Mouse (Mus musculus) midbrain, embryonic 14.5 days (tissue): ENCODE data around the gene 1500009L16Rik. TPM values are rescaled to one million over a fixed set of nuclear protein-coding genes. Genes with fewer than 3 reads are reported as not detected.

Experiments
- ATAC-seq: fragments of 200-750 bp; cut with Nextera tagmentation; 2 replicates; pipeline ENCODE4 v1.8.0; 2017; ENCODE audit warnings: moderate number of reproducible peaks, moderate library complexity; ENCODE audit not compliant: low FRiP score, low TSS enrichment
- DNase-seq: peaks from one replicate; pipeline ENCODE4 v3.0.0-alpha.2; 2015
- H3K27ac ChIP-seq: fragments of 300-500 bp; sonication (generic); replicated peaks from 2 replicates; pipeline ENCODE4 v1.5.1; 2014; ENCODE audit warnings: mild to moderate bottlenecking, low read depth, low read length, moderate library complexity
- H3K27me3 ChIP-seq: fragments of 300-500 bp; sonication (generic); 2 replicates; pipeline ENCODE4 v1.6.1; 2014; ENCODE audit warnings: low read length, control low read depth, mixed read lengths; ENCODE audit not compliant: control insufficient read depth, insufficient read depth
- H3K36me3 ChIP-seq: fragments of 300-500 bp; sonication (generic); 2 replicates; pipeline ENCODE4 v1.6.1; 2014; ENCODE audit warnings: low read length, control low read depth; ENCODE audit not compliant: control insufficient read depth, insufficient read depth
- H3K4me1 ChIP-seq: fragments of 300-500 bp; sonication (generic); 2 replicates; pipeline ENCODE4 v1.6.1; 2014; ENCODE audit warnings: mild to moderate bottlenecking, antibody characterized with exemption, low read length, control low read depth; ENCODE audit not compliant: control insufficient read depth, insufficient read depth
- H3K4me2 ChIP-seq: fragments of 300-500 bp; sonication (generic); 2 replicates; pipeline ENCODE4 v1.6.1; 2014; ENCODE audit warnings: mild to moderate bottlenecking, low read length, moderate library complexity
- H3K4me3 ChIP-seq: fragments of 300-500 bp; sonication (generic); replicated peaks from 2 replicates; pipeline ENCODE4 v1.5.1; 2014; ENCODE audit warnings: low read depth, low read length
- H3K9ac ChIP-seq: fragments of 300-500 bp; sonication (generic); replicated peaks from 2 replicates; pipeline ENCODE4 v1.6.1; 2014; ENCODE audit warnings: mild to moderate bottlenecking, low read length, moderate library complexity
- H3K9me3 ChIP-seq: fragments of 300-500 bp; sonication (generic); 2 replicates; pipeline ENCODE4 v1.6.1; 2016; ENCODE audit warnings: low read length, control low read depth, mixed read lengths; ENCODE audit not compliant: control insufficient read depth
- WGBS: fragments of 180-500 bp; shearing (Covaris S2); extraction: QIAGEN DNeasy Blood & Tissue Kit; methylation state at CpG from one replicate; pipeline ENCODE4 v1.1.7; 2014; 5-methylcytosine and 5-hydroxymethylcytosine counted together
- polyA plus RNA-seq: library from polyadenylated mRNA; unstranded; fragments of >200 nt; fragmentation: Nextera tagmentation; extraction: Ambion mirVana; gene quantifications from 2 replicates; pipeline ENCODE4 v1.2.1, GENCODE M21; 2014

1500009L16Rik gene
- polyA plus RNA-seq, 1 experiment from 2014 or later = 65.9 TPM

GRCm38 (mm10) chr10:83744656-83745055 lies 22.0 kb downstream of the 1500009L16Rik start:
- no peak overlapping the region for H3K9ac ChIP-seq
- H3K4me2 ChIP-seq = no peak overlapping the region
- H3K36me3 ChIP-seq = no peaks in the 10 kb centered on the region
- DNase-seq = no peak
- no peaks in the 10 kb centered on the region for H3K4me1 ChIP-seq
- no peaks in the 10 kb centered on the region for H3K27me3 ChIP-seq
- WGBS = 93% methylated on average over 3 of the region's 3 CpGs
- H3K27ac ChIP-seq = no peak overlapping the region
- no peak overlapping the region for H3K4me3 ChIP-seq
- ATAC-seq = no peak
- no peaks in the 10 kb centered on the region; the same call in 1 of the 2 replicates for H3K9me3 ChIP-seq

DNA sequence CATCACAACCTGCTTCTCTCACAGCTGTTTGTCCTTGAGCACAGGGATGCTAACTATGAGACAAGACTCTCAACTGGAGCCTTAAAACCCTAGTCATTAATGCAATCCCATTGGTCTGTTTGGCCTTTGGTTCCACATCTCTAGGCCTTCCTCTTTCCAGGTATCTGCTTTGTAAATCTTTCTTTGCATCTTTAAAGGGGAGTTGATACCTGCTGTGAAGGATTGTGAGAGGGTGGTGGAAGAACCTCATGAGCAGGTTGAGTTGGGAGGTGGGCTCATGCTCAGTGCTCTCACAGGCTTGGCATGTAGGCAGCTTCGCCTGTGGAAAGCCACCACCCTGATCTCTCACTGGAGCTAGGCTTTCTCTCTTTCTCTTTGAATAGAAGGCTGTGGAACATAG lies 30.4 kb downstream of the 1500009L16Rik start:
- H3K4me2 ChIP-seq = no peak overlapping the region
- WGBS = 100% methylated on average over 1 of the region's 1 CpGs
- ATAC-seq (no peak), DNase-seq (no peak)
- H3K27me3 ChIP-seq = no peaks in the 10 kb centered on the region
- no peak overlapping the region for H3K27ac ChIP-seq
- H3K4me3 ChIP-seq = no peak overlapping the region
- H3K36me3 ChIP-seq = no peaks in the 10 kb centered on the region
- H3K9ac ChIP-seq = no peak overlapping the region
- no peaks in the 10 kb centered on the region for H3K4me1 ChIP-seq
- H3K9me3 ChIP-seq = no peaks in the 10 kb centered on the region

DNA sequence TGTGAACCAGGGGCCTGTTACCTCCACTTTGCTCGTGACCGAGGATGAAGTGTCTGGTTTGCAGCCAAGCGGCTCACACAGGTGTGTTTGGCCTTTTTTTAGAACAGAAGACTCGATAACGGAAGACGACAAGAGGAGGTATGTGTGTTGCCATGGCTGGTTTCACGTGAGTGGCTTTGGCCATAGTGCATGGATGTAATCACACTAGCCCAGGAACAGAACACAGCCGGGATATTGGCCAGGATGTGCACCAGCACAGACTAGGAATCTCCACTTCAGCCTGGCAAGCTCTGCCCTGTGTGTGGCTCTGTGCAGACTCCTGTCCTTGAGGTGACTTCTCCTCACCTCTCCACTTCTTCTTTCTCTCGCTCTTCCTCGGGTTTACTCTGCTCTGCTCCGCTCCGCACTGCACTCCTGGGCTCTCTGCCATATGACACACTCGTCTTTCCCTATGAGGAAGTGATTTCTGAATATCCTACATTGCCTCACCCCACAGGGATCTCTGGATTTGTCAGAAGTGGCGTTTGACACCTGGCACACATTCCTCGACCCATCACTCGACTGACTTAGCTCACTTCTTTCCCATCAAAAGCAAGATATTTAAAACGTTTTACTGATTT lies 34.8 kb downstream of the 1500009L16Rik start:
- 89% methylated on average over 17 of the region's 17 CpGs for WGBS

DNA sequence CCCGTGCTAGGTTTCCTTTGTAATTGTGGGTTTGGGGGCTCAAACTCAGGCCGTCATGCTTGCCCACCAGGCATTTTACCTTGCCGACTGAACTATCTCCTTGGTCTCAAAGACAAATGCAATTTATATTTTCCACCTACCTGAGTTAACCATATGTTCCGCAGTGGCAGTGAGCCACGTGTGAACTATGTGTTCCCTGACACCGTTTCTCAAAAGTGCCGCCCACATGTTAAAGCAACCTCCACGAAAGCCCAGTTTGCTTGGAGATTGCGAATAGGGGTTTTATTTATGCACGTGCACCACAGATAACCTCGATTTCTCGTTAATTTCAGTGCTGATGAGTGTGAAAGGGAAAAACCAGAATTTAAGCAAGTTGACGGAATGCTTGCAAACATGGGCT lies 36.1 kb downstream of the 1500009L16Rik start:
- Histone ChIP-seq H3K27ac (no peak overlapping the region), H3K4me1 (no peaks in the 10 kb centered on the region), H3K36me3 (no peaks in the 10 kb centered on the region), H3K9me3 (no peaks in the 10 kb centered on the region), H3K4me2 (no peak overlapping the region), H3K4me3 (no peak overlapping the region), H3K9ac (no peak overlapping the region), H3K27me3 (no peaks in the 10 kb centered on the region)
- 91% methylated on average over 13 of the region's 13 CpGs for WGBS
- ATAC-seq (no peak), DNase-seq (no peak)

More for the DNA sequence above, 34.8 kb downstream of the 1500009L16Rik start:
- H3K4me3 ChIP-seq = no peak overlapping the region
- no peak overlapping the region for H3K27ac ChIP-seq
- no peak overlapping the region for H3K9ac ChIP-seq
- H3K9me3 ChIP-seq = no peaks in the 10 kb centered on the region
- ATAC-seq (no peak), DNase-seq (no peak)
- no peak overlapping the region for H3K4me2 ChIP-seq
- no peaks in the 10 kb centered on the region for H3K27me3 ChIP-seq
- H3K36me3 ChIP-seq = no peaks in the 10 kb centered on the region
- H3K4me1 ChIP-seq = no peaks in the 10 kb centered on the region

DNA sequence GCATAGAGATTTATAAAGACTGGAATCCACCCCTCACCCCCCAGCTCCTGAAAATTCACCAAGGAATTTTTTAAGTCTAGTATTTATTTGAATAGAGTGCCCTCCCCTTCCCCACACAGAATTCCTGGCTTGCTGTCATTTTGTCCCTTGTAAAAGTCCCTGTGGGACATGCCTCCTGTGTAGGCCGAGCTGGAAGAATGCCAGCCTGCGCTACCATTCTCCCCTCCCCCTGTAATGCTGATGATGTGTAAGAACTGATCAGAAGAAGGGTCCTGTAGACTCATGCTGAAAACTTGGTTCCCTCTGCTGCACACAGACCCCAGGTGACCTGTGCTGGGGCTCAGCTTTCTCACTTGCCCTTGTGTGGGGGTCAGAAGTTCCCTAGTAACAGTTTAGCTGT lies 37.9 kb downstream of the 1500009L16Rik start:
- H3K27ac ChIP-seq = no peak overlapping the region
- no peak overlapping the region for H3K4me3 ChIP-seq
- ATAC-seq (no peak), DNase-seq (peak; percentile 45)
- H3K27me3 ChIP-seq = no peaks in the 10 kb centered on the region
- H3K9ac ChIP-seq = no peak overlapping the region
- no peak overlapping the region for H3K4me2 ChIP-seq
- no peaks in the 10 kb centered on the region for H3K4me1 ChIP-seq
- H3K9me3 ChIP-seq = no peaks in the 10 kb centered on the region
- no peaks in the 10 kb centered on the region for H3K36me3 ChIP-seq
- WGBS = 52% methylated on average over 2 of the region's 2 CpGs

DNA sequence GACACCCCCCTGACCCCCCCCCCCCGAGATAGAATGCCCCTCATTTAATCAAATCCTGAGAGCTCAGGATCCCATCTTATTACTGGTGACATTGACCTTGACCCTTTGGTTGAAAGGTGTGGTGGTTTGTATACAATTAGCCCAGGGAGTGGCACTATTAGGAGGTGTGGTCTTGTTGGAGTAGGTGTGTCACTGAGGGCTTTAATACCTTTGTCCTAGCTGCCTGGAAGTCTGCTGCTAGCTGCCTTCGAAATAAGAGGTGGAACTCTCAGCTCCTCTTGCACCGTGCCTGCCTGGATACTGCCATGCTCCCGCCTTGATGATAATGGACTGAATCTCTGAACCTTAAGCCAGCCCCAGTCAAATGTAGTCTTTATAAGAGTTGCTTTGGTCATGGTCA lies 41.2 kb downstream of the 1500009L16Rik start:
- ATAC-seq (no peak), DNase-seq (no peak)
- H3K9ac ChIP-seq = no peak overlapping the region
- no peaks in the 10 kb centered on the region for H3K4me1 ChIP-seq
- no peak overlapping the region for H3K4me3 ChIP-seq
- no peaks in the 10 kb centered on the region for H3K36me3 ChIP-seq
- no peaks in the 10 kb centered on the region for H3K9me3 ChIP-seq
- H3K27ac ChIP-seq = no peak overlapping the region
- WGBS = 84% methylated on average over 4 of the region's 4 CpGs
- H3K4me2 ChIP-seq = no peak overlapping the region
- no peaks in the 10 kb centered on the region for H3K27me3 ChIP-seq

- no peak overlapping the region for H3K4me3 ChIP-seq
- DNase-seq (no peak), ATAC-seq (no peak)
- no peaks in the 10 kb centered on the region for H3K9me3 ChIP-seq
- H3K4me2 ChIP-seq = no peak overlapping the region
- H3K27me3 ChIP-seq = no peaks in the 10 kb centered on the region
- no peaks in the 10 kb centered on the region for H3K36me3 ChIP-seq
- no peaks in the 10 kb centered on the region for H3K4me1 ChIP-seq
- H3K27ac ChIP-seq = no peak overlapping the region
- H3K9ac ChIP-seq = no peak overlapping the region
Measured at GRCm38 (mm10) chr10:83766882-83767281, 44.2 kb downstream of the 1500009L16Rik start.

- Histone ChIP-seq H3K27ac (no peak overlapping the region), H3K9me3 (no peaks in the 10 kb centered on the region), H3K4me2 (no peak overlapping the region), H3K4me3 (no peak overlapping the region), H3K9ac (no peak overlapping the region), H3K36me3 (no peaks in the 10 kb centered on the region), H3K4me1 (no peaks in the 10 kb centered on the region), H3K27me3 (no peaks in the 10 kb centered on the region)
- peak; percentile 92 for DNase-seq
- ATAC-seq = no peak
- 43% methylated on average over 11 of the region's 11 CpGs for WGBS
Measured at GRCm38 (mm10) chr10:83776272-83776878, 53.7 kb downstream of the 1500009L16Rik start.

DNA sequence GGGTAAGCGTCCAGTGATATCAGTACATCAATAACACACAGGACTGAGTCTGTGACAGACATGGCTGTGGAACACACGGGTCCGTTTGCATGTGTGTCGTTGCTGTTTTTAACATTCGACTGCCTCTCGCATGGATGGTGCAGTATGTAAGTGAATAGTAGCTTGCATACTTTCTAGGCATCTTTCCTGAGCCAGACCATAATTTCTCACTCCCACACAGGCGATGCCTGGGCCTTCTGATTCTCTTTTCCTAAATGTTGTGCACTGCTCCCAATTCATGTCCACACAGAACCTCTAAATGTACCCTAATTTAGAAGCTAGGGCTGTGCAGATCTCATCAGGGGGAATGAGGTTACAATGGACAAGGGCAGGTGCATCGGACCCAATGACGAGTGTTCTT lies 54.6 kb downstream of the 1500009L16Rik start:
- ATAC-seq = no peak
- no peak overlapping the region for H3K9ac ChIP-seq
- H3K27ac ChIP-seq = no peak overlapping the region
- no peaks in the 10 kb centered on the region for H3K4me1 ChIP-seq
- no peak overlapping the region for H3K4me3 ChIP-seq
- no peak for DNase-seq
- H3K27me3 ChIP-seq = no peaks in the 10 kb centered on the region
- no peaks in the 10 kb centered on the region for H3K9me3 ChIP-seq
- H3K36me3 ChIP-seq = no peaks in the 10 kb centered on the region
- no peak overlapping the region for H3K4me2 ChIP-seq
- 92% methylated on average over 9 of the region's 9 CpGs for WGBS
